Mouse (Mus musculus): ENCODE measurements around the gene Sept9. TPM values are rescaled to one million over a fixed set of nuclear protein-coding genes. Genes with fewer than 3 reads are reported as not detected.

Sept9 gene
- total RNA-seq, 2 experiments from 2014 or later: 61.0 to 84.7 TPM

DNA sequence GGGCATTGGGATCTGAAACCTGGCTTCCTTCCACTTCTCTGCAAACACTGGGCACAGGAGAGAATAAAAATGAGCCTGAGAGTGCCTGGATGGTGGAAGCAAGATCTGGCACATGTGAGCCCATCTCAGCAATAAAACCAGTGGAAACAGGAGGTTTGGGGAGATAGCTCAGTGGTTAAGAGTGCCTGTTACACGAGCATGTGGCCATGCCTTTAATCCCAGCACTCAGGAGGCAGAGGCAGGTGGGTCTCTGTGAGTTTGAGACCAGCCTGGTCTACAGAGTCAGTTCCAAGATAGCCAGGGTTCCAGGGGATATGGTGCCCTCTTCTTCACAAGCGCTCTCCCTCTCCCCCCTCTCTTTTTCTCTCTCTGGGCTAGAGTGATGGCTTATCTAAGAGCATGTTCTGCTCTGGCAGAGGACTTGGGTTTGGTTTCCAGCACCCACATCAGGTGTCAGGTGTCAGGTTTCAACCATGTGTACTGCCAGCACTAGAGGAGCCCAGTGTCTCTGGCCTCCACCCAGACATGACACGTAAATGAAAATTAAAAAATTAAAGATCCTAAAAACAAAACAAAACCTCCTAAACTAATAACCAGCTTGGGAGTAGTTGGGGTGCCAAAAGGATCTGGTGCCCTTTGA lies 97.8 kb downstream of the Sept9 start:
- DNase-seq (ENCODE audit: low spot score in 2 of 2): no peak
- intact Hi-C loops (cut with DNase I): no loop called here

DNA sequence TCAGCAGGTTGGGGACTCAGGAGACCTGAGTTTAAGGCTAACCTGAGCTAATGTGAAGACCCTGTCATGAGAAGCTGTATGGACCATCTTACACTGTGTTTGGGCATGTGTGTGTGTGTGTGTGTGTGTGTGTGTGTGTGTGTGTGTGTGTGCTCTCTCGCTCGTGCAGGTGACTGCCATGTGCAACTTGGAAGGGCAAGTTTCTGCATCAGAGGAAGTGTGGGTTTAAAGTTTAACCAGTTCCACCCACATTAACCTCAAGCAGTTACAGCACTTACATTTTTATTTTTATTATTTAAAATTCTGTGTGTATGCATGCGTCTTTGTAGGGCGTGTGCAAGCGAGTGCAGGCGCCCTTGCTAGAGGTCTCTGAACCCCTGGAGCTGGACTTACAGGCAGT lies 100.3 kb downstream of the Sept9 start:
- intact Hi-C loops (cut with DNase I): no loop called here

DNA sequence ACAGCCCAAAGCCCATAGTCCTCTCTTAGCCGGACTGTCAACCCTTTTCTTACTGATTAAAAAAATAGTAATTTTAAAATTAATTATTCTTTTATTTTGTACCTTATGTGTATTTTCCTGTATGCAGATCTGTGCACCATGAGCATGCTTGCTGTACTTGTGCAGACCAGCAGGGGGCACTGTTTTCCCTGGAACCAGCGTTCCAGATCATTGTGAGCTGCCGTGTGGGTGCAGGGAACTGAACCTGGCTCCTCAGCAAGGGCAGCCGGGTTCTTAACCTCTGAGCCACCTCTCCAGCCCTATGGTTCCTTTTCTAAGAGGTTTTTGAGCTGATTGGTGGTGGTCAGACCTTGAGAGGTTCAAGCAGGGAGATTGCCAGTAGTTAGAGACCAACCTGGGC lies 101.3 kb downstream of the Sept9 start:
- DNase-seq (ENCODE audit: low spot score in 2 of 2): no peak
- intact Hi-C loops (cut with DNase I): no loop called here

More for the DNA sequence above, 100.3 kb downstream of the Sept9 start:
- DNase-seq (ENCODE audit: low spot score in 2 of 2): no peak

DNA sequence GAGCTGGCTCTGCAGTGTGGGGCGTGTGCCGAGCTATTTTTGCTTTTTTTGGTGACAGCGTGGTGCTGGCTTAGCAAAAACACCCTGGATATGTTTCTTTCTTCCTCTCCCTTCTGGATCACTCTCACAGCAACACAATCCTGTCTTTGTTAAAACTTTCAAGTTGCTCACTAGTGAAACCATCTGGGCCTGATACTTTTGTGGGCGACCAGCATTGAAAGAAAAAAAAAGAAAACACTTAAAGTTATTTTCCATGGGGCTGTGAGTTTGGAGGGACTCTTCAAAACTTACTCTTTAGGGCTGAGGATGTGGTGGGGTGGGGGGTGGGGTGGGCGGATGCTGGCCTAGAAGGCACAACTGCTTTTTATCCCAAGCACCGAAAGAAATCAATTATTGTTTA lies 102.3 kb downstream of the Sept9 start:
- intact Hi-C loops (cut with DNase I): no loop called here
- DNase-seq (ENCODE audit: low spot score in 2 of 2): peak in 1 of 2 experiments; percentile 68

DNA sequence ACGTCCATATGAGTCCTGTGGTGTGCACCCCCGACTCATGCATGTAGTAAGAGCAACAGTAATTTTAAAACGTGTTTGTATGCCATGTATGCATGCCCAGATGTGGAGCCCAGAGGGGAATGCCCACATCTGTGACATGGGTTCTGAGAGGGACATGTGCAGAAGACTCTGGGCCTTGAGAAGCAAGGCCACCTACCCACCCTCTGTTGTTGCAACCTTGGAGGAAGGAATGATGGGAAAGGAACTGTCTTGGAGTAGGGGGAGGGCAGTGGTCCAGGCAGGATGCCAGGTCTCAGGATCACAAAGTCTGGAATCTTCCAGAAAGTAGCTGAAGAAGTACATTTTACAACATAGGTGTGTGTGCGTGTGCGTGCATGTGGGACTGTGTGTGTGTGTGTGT lies 102.9 kb downstream of the Sept9 start:
- DNase-seq (ENCODE audit: low spot score in 2 of 2): no peak
- intact Hi-C loops (cut with DNase I): no loop called here

DNA sequence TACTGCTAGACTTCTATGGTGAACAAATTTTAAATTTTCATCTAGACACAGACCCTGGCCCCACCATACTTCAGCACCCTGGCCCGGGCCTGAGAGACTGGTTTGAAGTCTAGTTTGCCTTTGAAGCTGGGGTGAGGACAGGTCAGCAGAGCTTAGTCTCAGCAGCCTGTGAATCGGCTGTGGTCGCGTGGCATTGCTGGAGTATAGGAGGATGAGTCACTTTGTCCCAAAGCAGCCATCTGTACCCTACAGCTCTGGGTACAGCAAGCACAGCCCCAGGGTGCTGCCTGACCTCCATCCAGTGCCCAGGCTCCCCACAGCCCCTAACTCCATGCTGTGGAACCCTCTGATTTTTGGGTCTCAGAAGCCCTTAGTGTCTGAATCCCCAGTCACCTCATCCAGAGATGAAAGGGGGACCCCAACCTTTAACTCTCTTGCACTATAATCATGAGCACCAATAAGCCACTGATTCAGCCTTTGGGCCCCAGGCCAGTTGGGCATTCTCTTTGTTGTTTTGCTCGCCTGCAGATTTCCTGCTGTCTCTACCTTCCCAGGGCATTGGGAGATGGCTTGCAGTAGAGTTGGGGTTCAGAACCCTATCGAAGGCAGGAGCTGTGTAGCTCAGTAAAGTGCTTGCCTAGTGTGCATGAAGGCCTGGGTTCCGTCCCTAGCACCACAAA lies 106.2 kb downstream of the Sept9 start:
- intact Hi-C loops (cut with DNase I): no loop called here
- no peak for DNase-seq (ENCODE audit: low spot score in 2 of 2)

DNA sequence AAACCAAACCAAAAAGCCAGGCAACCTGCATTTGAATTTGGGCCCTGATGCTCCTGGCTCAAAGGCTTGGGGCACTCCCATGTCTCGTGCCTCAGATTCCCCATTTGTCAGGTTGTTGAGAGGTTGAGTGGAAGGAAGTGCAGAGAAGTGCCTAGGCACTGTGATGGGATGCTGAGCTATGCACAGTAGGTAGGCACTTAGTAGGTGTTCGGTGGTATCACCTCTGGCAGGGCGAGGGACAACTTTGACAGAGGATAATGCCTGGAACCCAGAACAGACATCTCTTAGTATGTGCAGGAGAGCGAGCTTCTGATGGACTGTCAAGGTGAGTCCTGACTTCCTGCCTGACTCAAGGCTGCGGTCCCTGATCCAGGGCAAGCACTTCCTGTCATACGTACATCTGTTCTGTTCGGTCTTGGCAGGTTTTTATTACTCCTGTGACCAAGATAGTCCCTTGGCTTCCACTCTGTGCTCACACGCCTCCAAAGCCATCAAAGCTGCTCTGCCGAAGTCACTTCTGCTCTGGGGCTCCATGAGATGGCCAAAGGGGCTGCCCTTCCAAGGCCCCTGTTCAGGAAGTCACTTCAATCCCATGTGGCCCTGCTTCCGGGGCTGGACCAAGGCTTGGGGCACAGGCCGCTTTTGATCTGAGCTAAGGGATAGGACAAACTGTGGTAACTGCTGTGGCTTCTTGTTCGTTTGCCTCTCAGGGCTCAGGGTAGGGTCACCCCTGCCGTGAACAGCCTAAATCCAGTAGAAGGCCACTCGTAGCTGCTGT lies 107.0 kb downstream of the Sept9 start:
- DNase-seq (ENCODE audit: low spot score in 2 of 2): no peak
- intact Hi-C loops (cut with DNase I): no loop called here

DNA sequence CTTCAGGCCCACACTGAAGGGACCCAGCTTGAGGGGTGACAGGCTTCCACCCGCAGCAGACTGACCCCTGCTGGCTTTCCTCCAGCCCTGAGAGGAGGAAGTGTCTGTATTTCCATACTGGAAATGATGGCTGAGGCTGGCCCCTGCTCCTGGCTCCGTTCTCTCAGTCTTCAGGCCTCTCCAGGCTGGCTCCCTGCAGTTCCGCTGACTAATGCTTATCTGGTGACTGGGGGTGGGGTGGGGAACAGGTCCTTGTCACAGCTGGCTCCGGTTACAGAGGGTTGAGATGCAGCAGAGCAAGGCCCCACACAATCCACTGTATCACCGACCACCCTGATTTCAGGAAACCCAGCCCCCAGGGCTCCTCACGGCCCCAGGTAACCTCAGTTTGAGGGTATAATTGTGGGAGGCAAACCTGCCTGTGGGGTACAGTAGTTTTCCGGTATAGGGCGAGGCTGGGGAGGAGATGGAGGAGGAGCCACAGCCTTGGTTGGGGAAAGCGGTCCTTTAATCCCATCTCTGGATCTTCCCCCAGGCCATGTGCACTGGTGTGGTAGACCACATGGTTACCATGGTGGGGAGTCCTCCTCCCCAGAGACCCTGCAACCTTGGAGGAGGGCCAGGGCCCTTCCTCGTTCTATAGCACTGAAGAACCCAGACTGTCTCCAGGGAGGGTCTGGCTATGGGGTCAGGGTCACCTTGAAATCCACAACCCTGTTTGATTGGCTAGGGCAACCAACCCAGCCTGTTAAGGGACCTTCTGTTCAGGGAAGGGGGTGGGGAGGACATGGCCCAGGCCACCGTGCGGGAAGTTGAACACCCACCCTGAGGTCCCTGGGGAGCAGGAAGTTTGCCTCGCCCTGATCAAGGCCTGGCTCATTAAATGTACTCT lies 108.7 kb downstream of the Sept9 start:
- intact Hi-C loops (cut with DNase I): no loop called here
- peak in 1 of 2 experiments; percentile 63 for DNase-seq (ENCODE audit: low spot score in 2 of 2)

DNA sequence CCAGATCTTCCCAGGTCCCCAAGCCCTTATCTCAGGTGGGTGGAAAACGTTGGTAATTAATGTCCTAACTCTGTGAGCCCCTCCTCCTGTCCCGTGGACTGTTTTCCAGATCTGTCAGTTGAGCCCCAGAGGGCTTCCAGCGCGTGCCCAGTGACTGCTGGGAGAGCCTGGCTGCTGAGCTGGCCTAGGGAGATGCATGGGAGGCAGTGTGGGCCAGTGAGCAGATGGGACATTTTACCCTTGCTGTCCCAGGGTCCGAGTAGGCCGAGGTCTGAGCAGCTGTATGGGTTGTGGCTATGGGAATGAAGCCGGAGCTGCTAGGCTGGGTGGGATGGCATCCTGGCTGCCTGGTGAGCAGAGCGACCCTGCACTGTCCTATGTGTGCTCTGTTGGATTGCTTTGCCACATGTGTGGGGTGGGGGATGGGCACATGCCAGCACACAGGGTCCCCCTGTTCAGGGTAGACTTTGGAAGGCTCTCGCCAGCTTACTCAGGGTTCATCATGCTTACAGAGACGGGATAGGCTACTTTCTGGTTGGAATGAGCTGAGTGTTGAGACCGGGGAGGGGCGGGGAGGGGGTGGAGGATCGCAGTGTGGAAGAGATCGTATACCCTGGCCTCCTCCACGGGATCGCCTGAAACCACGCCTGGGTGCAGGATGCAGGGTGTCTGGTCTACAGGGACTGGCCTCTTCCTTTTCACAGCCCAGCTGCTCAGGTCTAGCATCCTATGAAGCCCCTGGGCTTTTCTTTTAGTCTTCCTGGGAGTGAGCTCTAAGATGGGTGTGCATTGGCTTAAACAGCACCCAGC lies 109.9 kb downstream of the Sept9 start:
- no peak for DNase-seq (ENCODE audit: low spot score in 2 of 2)
- intact Hi-C loops (cut with DNase I): no loop called here

DNA sequence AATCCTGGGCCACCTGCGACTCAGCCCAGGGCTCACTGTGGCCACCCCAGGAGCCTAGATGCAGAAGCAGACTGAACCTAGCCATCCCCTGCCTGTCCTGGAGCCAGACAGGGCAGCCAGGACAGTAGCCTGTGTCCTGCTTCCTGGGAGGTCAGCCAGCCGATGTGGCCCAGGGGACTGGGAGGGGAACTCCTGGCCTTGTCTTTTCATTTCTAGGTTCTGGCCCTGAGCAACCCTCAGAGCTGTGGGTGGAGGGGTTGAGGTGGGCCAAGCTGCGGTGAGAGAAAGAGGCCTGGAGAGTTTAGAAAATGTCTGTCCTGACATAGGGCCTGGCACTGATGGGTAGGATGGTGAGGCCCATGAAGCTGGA lies 110.4 kb downstream of the Sept9 start:
- intact Hi-C loops (cut with DNase I): loop anchor here (5.0 kb wide), 1 partner anchor 73 kb away; no protein-coding TSS in a partner anchor
- DNase-seq (ENCODE audit: low spot score in 2 of 2): no peak

DNA sequence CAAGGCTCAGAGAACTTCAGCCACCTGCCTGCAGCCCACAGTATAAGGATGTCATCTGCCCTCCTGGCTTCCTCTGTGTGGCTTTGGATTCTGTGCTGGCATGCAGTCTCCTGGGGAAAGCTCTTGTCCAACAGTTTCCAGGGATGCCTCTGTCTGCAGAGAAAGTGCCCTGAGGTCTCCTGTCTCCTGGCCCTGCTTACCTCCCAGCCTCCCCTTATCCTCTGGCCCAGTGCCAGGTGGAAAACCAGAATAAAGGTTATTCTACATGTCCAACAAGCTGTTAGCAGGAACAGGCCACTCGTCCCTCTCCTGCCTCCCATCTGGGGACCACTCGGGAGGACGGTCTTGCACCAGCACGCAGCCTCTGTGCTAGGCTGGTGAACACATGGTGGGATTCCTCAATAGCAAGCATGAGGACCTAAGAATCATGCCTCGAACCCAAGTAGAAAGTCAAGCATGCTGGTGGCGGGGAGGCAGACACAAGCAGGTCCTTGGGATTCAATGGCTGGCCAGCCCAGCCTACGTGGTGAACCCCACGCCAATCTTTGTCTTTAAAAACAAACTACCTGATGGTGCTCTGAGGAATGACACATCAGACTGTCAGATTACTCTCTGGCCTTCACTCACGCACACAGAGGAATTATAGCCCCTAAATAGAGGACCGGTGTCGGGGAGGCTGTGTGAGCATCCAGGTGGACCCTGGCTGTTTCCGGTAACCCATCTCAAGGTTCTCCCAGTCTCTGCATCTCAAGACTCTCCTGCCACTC lies 111.1 kb downstream of the Sept9 start:
- intact Hi-C loops (cut with DNase I): loop anchor here (5.0 kb wide), 1 partner anchor 73 kb away; no protein-coding TSS in a partner anchor

DNA sequence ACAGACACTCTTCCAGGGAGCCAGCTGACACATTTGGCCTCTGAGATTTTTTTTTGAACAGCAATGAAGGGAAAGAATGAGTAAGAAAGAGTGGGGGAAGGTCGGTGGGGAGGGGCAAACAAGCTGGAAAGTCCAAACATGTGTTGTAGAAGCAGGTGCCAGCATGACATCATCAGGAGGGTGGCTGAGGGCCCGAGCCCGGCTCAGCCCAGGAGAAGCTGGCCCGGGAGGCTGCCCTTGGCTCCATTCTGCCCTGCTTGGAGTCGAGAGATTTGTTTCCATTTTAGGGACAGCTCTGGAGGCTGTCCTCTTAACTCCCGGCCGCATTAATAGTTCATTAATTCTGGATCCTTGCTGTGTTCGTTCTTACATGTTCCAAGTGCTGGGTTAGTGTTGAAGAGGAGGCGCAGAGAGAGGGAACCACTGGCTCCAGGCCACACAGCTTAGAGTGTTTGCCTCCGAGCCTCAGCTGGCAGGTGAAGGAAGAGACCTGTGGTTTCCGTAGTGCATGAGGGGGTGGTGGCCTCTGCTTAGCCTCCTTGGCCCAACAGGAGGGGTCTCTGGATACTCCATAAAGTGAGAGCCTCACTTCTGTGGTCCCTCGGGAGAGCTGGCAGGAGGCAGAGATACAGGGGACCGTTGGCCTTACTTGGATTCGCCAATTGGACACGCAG lies 111.8 kb downstream of the Sept9 start:
- intact Hi-C loops (cut with DNase I): loop anchor here (5.0 kb wide), 1 partner anchor 74 kb away; no protein-coding TSS in a partner anchor
- DNase-seq (ENCODE audit: low spot score in 2 of 2): peak in 1 of 2 experiments; percentile 43

More for the DNA sequence above, 111.1 kb downstream of the Sept9 start:
- DNase-seq (ENCODE audit: low spot score in 2 of 2): no peak

DNA sequence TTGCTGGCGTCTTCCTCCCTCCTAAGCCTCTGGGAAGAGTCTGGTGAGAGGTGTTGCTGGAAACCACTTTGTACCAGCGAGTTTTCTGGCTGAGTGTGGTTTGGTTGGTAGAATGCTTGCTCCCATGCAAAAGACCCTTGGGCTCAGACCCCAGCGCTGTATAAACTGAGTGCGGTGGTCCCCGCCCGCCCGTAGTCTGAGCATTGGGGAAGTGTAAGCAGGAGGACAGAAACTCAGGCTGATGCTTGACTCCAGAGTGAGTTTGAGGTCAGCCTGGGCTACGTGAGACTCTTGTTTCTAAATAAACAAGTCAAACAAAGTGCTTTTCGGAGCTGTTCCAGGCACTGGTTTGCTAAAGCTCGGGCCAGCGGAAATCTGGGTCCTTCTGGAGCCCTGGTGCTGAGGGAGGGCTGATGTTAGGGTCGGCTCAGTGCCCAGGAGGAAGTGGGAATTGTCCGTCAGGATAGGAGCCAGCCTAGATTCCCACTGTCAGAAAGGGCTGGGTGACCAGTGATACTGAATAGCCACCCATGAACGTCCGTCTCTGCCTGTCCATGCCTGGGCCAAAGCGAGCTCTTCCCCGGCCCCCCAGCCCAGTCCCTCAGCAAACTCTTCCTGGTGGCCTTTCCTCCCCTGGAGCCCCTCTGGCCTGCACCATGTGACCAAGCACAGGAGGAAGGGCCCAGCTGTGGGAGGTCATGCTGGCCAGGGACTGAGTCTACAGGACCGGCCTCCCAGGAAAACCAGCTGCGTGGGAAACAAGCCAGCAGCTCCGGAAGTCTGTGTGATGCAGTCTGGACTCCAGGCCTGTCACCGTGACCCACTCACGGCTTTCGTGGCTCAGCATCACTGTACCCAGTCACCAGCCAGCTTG lies 112.8 kb downstream of the Sept9 start:
- peak in 1 of 2 experiments; percentile 36 for DNase-seq (ENCODE audit: low spot score in 2 of 2)
- intact Hi-C loops (cut with DNase I): loop anchor here (5.0 kb wide), 1 partner anchor 75 kb away; no protein-coding TSS in a partner anchor

DNA sequence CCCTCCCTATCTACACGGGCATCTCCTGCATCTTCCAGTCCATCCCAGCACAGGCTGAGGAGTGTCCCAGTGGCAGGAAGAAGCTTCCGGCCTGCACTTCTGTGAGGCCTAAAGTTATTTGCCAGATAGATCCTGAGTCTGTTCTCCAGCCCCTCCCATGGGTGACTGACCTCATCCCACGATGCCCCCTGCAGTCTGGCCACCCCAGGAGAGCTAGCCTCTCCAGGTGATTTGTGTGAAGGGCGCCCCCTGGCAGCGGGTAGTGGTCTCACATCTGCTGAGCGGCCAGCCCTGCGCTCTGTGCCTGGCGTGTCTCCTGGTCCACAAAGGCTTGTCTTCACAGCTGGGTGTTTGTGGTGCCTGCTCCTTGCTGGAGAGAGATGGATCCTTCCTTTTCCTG lies 113.5 kb downstream of the Sept9 start:
- intact Hi-C loops (cut with DNase I): loop anchor here (5.0 kb wide), 1 partner anchor 76 kb away; no protein-coding TSS in a partner anchor

DNA sequence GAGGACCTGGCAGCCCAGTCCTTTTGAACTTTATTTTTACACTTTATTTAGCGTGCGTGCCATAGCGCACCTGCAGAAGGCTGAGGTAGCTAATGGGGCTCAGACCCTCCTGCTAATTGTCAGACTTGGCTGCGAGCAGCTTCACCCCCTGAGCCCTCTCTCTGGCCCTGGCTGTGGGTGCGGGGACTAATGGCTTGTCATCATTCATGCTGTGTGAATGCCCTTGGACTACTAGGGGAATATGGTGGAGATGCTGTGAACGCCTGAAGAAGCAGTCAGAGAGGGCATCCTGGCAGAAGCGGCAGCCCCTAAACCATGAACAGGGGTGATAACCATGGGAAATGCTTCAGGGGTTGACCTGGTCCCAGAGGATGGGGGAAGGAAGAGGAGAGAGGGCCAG lies 114.0 kb downstream of the Sept9 start:
- intact Hi-C loops (cut with DNase I): loop anchor here (5.0 kb wide), 1 partner anchor 76 kb away; no protein-coding TSS in a partner anchor
- no peak for DNase-seq (ENCODE audit: low spot score in 2 of 2)

More for the DNA sequence above, 113.5 kb downstream of the Sept9 start:
- DNase-seq (ENCODE audit: low spot score in 2 of 2): no peak

DNA sequence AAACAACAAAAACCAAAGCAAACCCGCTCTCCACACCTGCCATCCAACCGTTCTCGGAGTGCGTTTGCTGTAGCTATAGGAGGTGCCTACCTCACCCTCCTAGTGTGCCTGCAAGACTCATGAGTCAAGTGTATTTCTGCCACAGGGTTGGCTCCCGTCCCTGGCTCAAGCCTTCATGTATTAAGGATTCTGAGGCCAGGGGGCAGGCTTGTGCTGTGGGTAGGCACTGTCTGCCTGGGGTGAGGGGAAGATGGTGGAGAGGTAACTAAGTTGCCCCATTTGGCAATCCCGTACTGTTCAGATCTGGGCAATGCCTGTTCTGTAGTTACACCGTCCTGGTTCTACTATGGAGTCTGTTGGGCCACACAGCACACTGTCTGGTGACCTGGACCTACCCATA lies 114.6 kb downstream of the Sept9 start:
- no peak for DNase-seq (ENCODE audit: low spot score in 2 of 2)
- intact Hi-C loops (cut with DNase I): loop anchor here (5.0 kb wide), 1 partner anchor 77 kb away; no protein-coding TSS in a partner anchor

Measured in left cerebral cortex, postnatal 25 days (tissue).